Mouse (Mus musculus) forebrain, embryonic 11.5 days (tissue): ENCODE results near the gene Tac1. TPM values are rescaled to one million over a fixed set of nuclear protein-coding genes. Genes with fewer than 3 reads are reported as not detected.
"Not testable (repeated sequence)": the region's sequence is repeated elsewhere in the genome, so short reads cannot be mapped to it uniquely, and the experiment has no call there.

Experiments
- ATAC-seq: fragments of 200-750 bp; cut with Nextera tagmentation; replicated peaks from 2 replicates; pipeline ENCODE4 v1.8.0; 2017; ENCODE audit warnings: moderate TSS enrichment; ENCODE audit not compliant: low FRiP score
- DNase-seq: peaks from one replicate; pipeline ENCODE4 v3.0.0-alpha.2; 2017; ENCODE audit warnings: low spot score
- H3K27ac ChIP-seq: fragments of 300-500 bp; sonication (generic); 2 replicates; pipeline ENCODE4 v1.5.1; 2014; ENCODE audit warnings: low read depth, low read length
- H3K27me3 ChIP-seq: fragments of 300-500 bp; sonication (generic); 2 replicates; pipeline ENCODE4 v1.6.1; 2014; ENCODE audit warnings: mild to moderate bottlenecking, low read length, mixed read lengths; ENCODE audit not compliant: control insufficient read depth, insufficient read depth
- H3K36me3 ChIP-seq: fragments of 300-500 bp; sonication (generic); 2 replicates; pipeline ENCODE4 v1.6.1; 2014; ENCODE audit warnings: mild to moderate bottlenecking, low read length, moderate library complexity, mixed read lengths; ENCODE audit not compliant: control insufficient read depth, insufficient read depth
- H3K4me1 ChIP-seq: fragments of 300-500 bp; sonication (generic); replicated peaks from 2 replicates; pipeline ENCODE4 v1.6.1; 2014; ENCODE audit warnings: low read length, mixed read lengths; ENCODE audit not compliant: control insufficient read depth, insufficient read depth
- H3K4me2 ChIP-seq: fragments of 300-500 bp; sonication (generic); 2 replicates; pipeline ENCODE4 v1.6.1; 2014; ENCODE audit warnings: low read depth, mild to moderate bottlenecking, low read length, moderate library complexity, mixed read lengths; ENCODE audit not compliant: severe bottlenecking
- H3K4me3 ChIP-seq: fragments of 300-500 bp; sonication (generic); 2 replicates; pipeline ENCODE4 v1.5.1; 2014; ENCODE audit warnings: low read depth, low read length
- H3K9ac ChIP-seq: fragments of 300-500 bp; sonication (generic); 2 replicates; pipeline ENCODE4 v1.6.1; 2014; ENCODE audit warnings: low read length
- H3K9me3 ChIP-seq: fragments of 300-500 bp; sonication (generic); 2 replicates; pipeline ENCODE4 v1.6.1; 2016; ENCODE audit warnings: low read length, mixed read lengths; ENCODE audit not compliant: control insufficient read depth
- WGBS: fragments of 180-500 bp; shearing (Covaris S2); extraction: QIAGEN DNeasy Blood & Tissue Kit; methylation state at CpG from one replicate; pipeline ENCODE4 v1.1.7; 2014; 5-methylcytosine and 5-hydroxymethylcytosine counted together
- polyA plus RNA-seq: library from polyadenylated mRNA; unstranded; fragments of >200 nt; fragmentation: Nextera tagmentation; extraction: Ambion mirVana; gene quantifications from 2 replicates; pipeline ENCODE4 v1.2.1, GENCODE M21; 2014

Gene Tac1
- polyA plus RNA-seq, 1 experiment from 2014 or later = 6.8 TPM

- H3K9ac ChIP-seq = no peak overlapping the region
- no peaks in the 10 kb centered on the region for H3K36me3 ChIP-seq
- ATAC-seq (no peak), DNase-seq (no peak)
- H3K27ac ChIP-seq = no peak overlapping the region
- no peak overlapping the region for H3K4me3 ChIP-seq
- 91% methylated on average over 2 of the region's 2 CpGs for WGBS
- H3K4me2 ChIP-seq = no peak overlapping the region
- H3K9me3 ChIP-seq = no peaks in the 10 kb centered on the region
- H3K4me1 ChIP-seq = no peaks in the 10 kb centered on the region
- no peaks in the 10 kb centered on the region for H3K27me3 ChIP-seq
Observed at GRCm38 (mm10) chr6:7594445-7594844, 39.8 kb downstream of the Tac1 start.

- H3K4me3 ChIP-seq = no peak overlapping the region
- no peaks in the 10 kb centered on the region for H3K27me3 ChIP-seq
- H3K36me3 ChIP-seq = no peaks in the 10 kb centered on the region
- H3K27ac ChIP-seq = no peak overlapping the region
- no peak overlapping the region for H3K9ac ChIP-seq
- WGBS = 86% methylated on average over 5 of the region's 5 CpGs
- H3K4me1 ChIP-seq = 0 out of 2 replicates have a peak, but pooled peaks cover 2% of the 10 kb centered on the region
- ATAC-seq = no peak
- H3K4me2 ChIP-seq = no peak overlapping the region
- DNase-seq = no peak
- H3K9me3 ChIP-seq = no peaks in the 10 kb centered on the region
Observed at GRCm38 (mm10) chr6:7598416-7598815, 43.7 kb downstream of the Tac1 start.

GRCm38 (mm10) chr6:7600228-7600627 lies 45.5 kb downstream of the Tac1 start:
- H3K9me3 ChIP-seq = no peaks in the 10 kb centered on the region
- DNase-seq (no peak), ATAC-seq (no peak)
- no peak overlapping the region for H3K4me2 ChIP-seq
- no peaks in the 10 kb centered on the region for H3K36me3 ChIP-seq
- H3K27ac ChIP-seq = no peak overlapping the region
- H3K27me3 ChIP-seq = no peaks in the 10 kb centered on the region
- no peak overlapping the region for H3K4me3 ChIP-seq
- no peak overlapping the region for H3K9ac ChIP-seq
- 0 out of 2 replicates have a peak, but pooled peaks cover 2% of the 10 kb centered on the region for H3K4me1 ChIP-seq
- 73% methylated on average over 2 of the region's 2 CpGs for WGBS

GRCm38 (mm10) chr6:7601353-7602094 lies 46.8 kb downstream of the Tac1 start:
- WGBS = 75% methylated on average over 4 of the region's 4 CpGs
- H3K4me2 ChIP-seq = no peak overlapping the region
- H3K9me3 ChIP-seq = no peaks in the 10 kb centered on the region
- DNase-seq (no peak), ATAC-seq (peak; percentile 57)
- no peak overlapping the region for H3K9ac ChIP-seq
- 0 out of 2 replicates have a peak, but pooled peaks cover 2% of the 10 kb centered on the region for H3K4me1 ChIP-seq
- H3K27ac ChIP-seq = no peak overlapping the region
- H3K36me3 ChIP-seq = no peaks in the 10 kb centered on the region
- H3K27me3 ChIP-seq = no peaks in the 10 kb centered on the region
- H3K4me3 ChIP-seq = no peak overlapping the region

- H3K36me3 ChIP-seq = not testable (repeated sequence)
Observed at GRCm38 (mm10) chr6:7613676-7614075, 59.0 kb downstream of the Tac1 start.

More at GRCm38 (mm10) chr6:7613676-7614075, 59.0 kb downstream of the Tac1 start:
- H3K4me3 ChIP-seq, H3K4me2 ChIP-seq, DNase-seq, H3K9me3 ChIP-seq, H3K27ac ChIP-seq, ATAC-seq, H3K9ac ChIP-seq, H3K27me3 ChIP-seq, H3K4me1 ChIP-seq: not testable (repeated sequence)
- WGBS = 91% methylated on average over 19 of the region's 19 CpGs

Other genes starting within 250 kb of the Tac1 start
- 59.1 and 60.3 TPM in 2 replicates for gene Asns, start 138.4 kb downstream of the Tac1 start, polyA plus RNA-seq